Mouse (Mus musculus) myocyte (in vitro differentiated cells): ENCODE measurements at regions not wholly inside any gene's neighbourhood (a gene's known extent, or its start where the extent isn't known, plus 50 kb on each side); places are given as distances from the start of the nearest gene placed in this dataset.

ENCODE experiments used
- MAX ChIP-seq: IDR thresholded peaks from one replicate; pipeline ENCODE4 v1.6.1; 2011; ENCODE audit warnings: low read depth, mild to moderate bottlenecking, control low read depth
- POLR2A ChIP-seq: IDR thresholded peaks from one replicate; pipeline ENCODE4 v1.6.1; 2011; ENCODE audit warnings: low read depth, mild to moderate bottlenecking, control low read depth, moderate library complexity; ENCODE audit not compliant: insufficient read length
- POLR2AphosphoS2 ChIP-seq: IDR thresholded peaks from one replicate; pipeline ENCODE4 v1.6.1; 2011; ENCODE audit warnings: low read depth, control low read depth; ENCODE audit not compliant: insufficient read length

DNA sequence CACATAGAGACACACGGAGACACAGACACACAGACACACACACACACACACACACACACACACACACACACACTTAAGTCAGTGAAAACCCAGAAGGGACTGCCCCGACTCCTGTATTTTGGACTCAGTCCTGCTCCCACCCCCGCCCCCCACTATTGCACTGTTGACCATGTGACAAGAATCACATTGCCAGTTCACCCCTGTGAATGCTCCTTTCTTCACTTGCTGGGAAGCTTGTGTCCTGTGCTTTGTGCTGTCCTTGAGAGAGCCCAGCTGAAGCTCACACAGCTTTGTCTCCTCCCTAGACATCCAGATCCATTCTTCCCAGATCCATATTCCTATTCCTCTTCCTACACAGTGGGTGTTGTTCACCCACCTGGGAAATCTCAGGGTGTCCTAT is 400.0 kb downstream of the Cdh26 start:
- TF ChIP-seq POLR2A: no peak
- no peak for TF ChIP-seq POLR2AphosphoS2
- TF ChIP-seq MAX: no peak
